ENCODE assay signal across 8 mouse cellular contexts in genomic region chr4:152038985-152039830, GRCm38 (mm10). TPM values are rescaled to one million over a fixed set of nuclear protein-coding genes. Genes with fewer than 3 reads are reported as not detected.
DNase-seq lines count a peak whose midpoint lies in the region; ATAC-seq and TF ChIP-seq lines count a peak whose summit lies in the region.

Gene Nol9, plus strand, starts transcription at chr4:152039321.

- H3K4me3 ChIP-seq in E14TG2a.4 (replicated peaks; ENCODE audit: low read length) = peak within 1 kb of the TSS; percentile 99
- peak within 1 kb of the TSS; percentile 100 for H3K4me3 ChIP-seq in forebrain, embryonic 13.5 days
- H3K4me3 ChIP-seq in liver, postnatal 0 days (ENCODE audit: low read depth, low read length) = peak within 1 kb of the TSS; percentile 91
- H3K4me3 ChIP-seq in neural tube, embryonic 14.5 days (ENCODE audit: low read depth, low read length) = peak within 1 kb of the TSS; percentile 96

- H3K27me3 ChIP-seq in E14TG2a.4 (ENCODE audit: insufficient read depth, low read length) = peaks cover 3% of the 10 kb centered on the region; the same call in 1 of the 2 replicates
- H3K27me3 ChIP-seq in forebrain, embryonic 13.5 days = no peaks in the 10 kb centered on the region
- no peaks in the 10 kb centered on the region for H3K27me3 ChIP-seq in liver, postnatal 0 days (ENCODE audit: insufficient read depth, low read length)
- H3K27me3 ChIP-seq in neural tube, embryonic 14.5 days (ENCODE audit: control insufficient read depth, insufficient read depth, low read length) = no peaks in the 10 kb centered on the region; the same call in 1 of the 2 replicates

- H3K36me3 ChIP-seq in E14TG2a.4 (ENCODE audit: insufficient read depth, low read length) = peaks cover 40% of the 10 kb centered on the region
- H3K36me3 ChIP-seq in forebrain, embryonic 13.5 days (ENCODE audit: poor library complexity, severe bottlenecking) = peaks cover 33% of the 10 kb centered on the region
- H3K36me3 ChIP-seq in liver, postnatal 0 days (replicated peaks; ENCODE audit: insufficient read depth, low read length) = peaks cover 31% of the 10 kb centered on the region
- H3K36me3 ChIP-seq in neural tube, embryonic 14.5 days (ENCODE audit: control insufficient read depth, insufficient read depth, low read length) = peaks cover 23% of the 10 kb centered on the region

- TF ChIP-seq CTCF in E14TG2a.4 (conservative IDR thresholded peaks at IDR 0.05; ENCODE audit: low read length) = peak; percentile 26
- TF ChIP-seq CTCF in liver, postnatal 0 days (IDR thresholded peaks at IDR 0.05; ENCODE audit: low read depth) = peak; percentile 99

- WGBS in forebrain, embryonic 13.5 days = under 1% methylated on average over 74 of the region's 86 CpGs
- under 1% methylated on average over 86 of the region's 86 CpGs for WGBS in large intestine, adult 2 months
- WGBS in liver, postnatal 0 days (ENCODE audit: insufficient replicate concordance) = under 1% methylated on average over 46 of the region's 86 CpGs
- WGBS in neural tube, embryonic 14.5 days = under 1% methylated on average over 69 of the region's 86 CpGs

- H3K4me1 ChIP-seq in E14TG2a.4 (replicated peaks; ENCODE audit: low read depth, low read length) = peaks cover 66% of the 10 kb centered on the region
- H3K4me1 ChIP-seq in forebrain, embryonic 13.5 days = peaks cover 11% of the 10 kb centered on the region
- H3K4me1 ChIP-seq in liver, postnatal 0 days (ENCODE audit: insufficient read depth) = peaks cover 11% of the 10 kb centered on the region
- peaks cover 9% of the 10 kb centered on the region for H3K4me1 ChIP-seq in neural tube, embryonic 14.5 days (ENCODE audit: control insufficient read depth, insufficient read depth, low read length)

- peak; percentile 94 for ATAC-seq in forebrain, embryonic 13.5 days
- peak; percentile 93 for ATAC-seq in liver, postnatal 0 days
- peak; percentile 90 for ATAC-seq in neural tube, embryonic 14.5 days (ENCODE audit: low read depth)

- H3K27ac ChIP-seq in forebrain, embryonic 13.5 days = no peak within 1 kb of the TSS
- peak within 1 kb of the TSS; percentile 52 for H3K27ac ChIP-seq in liver, postnatal 0 days (ENCODE audit: low read depth)
- peak within 1 kb of the TSS; percentile 34; the same call in 1 of the 2 replicates for H3K27ac ChIP-seq in neural tube, embryonic 14.5 days (ENCODE audit: low read depth, low read length)

- intact Hi-C loops in heart, postnatal 10 days (cut with DNase I) = loop anchor here (2.0 kb wide), 1 partner anchor 58 kb away; no protein-coding TSS in a partner anchor

- H3K4me2 ChIP-seq in forebrain, embryonic 13.5 days = peak within 1 kb of the TSS; percentile 93
- H3K4me2 ChIP-seq in liver, postnatal 0 days (ENCODE audit: low read depth, low read length) = peak within 1 kb of the TSS; percentile 100
- peak within 1 kb of the TSS; percentile 87 for H3K4me2 ChIP-seq in neural tube, embryonic 14.5 days (ENCODE audit: low read depth, low read length)

- H3K9me3 ChIP-seq in E14TG2a.4 (ENCODE audit: low read length) = no peaks in the 10 kb centered on the region
- H3K9me3 ChIP-seq in forebrain, embryonic 13.5 days (replicated peaks) = no peaks in the 10 kb centered on the region
- H3K9me3 ChIP-seq in liver, postnatal 0 days (ENCODE audit: low read length) = no peaks in the 10 kb centered on the region
- H3K9me3 ChIP-seq in neural tube, embryonic 14.5 days (ENCODE audit: control insufficient read depth, low read length) = no peaks in the 10 kb centered on the region

- peak; percentile 84 for DNase-seq in c-Kit-positive CD71-positive TER-119-positive erythroid progenitor cells, embryonic 14.5 days (ENCODE audit: low spot score)
- peak; percentile 93 to 97 for DNase-seq in heart, postnatal 10 days
- DNase-seq in large intestine, adult 2 months (ENCODE audit: low read depth, low spot score) = peak; percentile 54
- DNase-seq in liver, postnatal 0 days = peak; percentile 96
- DNase-seq in testis, postnatal 10 days (ENCODE audit: low spot score) = peak; percentile 98

- H3K9ac ChIP-seq in forebrain, embryonic 13.5 days = peak within 1 kb of the TSS; percentile 85
- peak within 1 kb of the TSS; percentile 90 for H3K9ac ChIP-seq in liver, postnatal 0 days (replicated peaks)
- peak within 1 kb of the TSS; percentile 78 for H3K9ac ChIP-seq in neural tube, embryonic 14.5 days (replicated peaks; ENCODE audit: low read depth, low read length)

- TF ChIP-seq EP300 in liver, postnatal 0 days (IDR thresholded peaks at IDR 0.05; ENCODE audit: low read depth) = peak; percentile 73; the same call in 1 of the 2 replicates

RNA-seq across cellular contexts. Expression of gene Nol9, which starts in this region (rescaled TPM):
- 22.5 and 25.8 TPM in 2 replicates for polyA plus RNA-seq in forebrain, embryonic 13.5 days (2015; fragmentation: Nextera tagmentation; extraction: Ambion mirVana)
- total RNA-seq in heart, postnatal 10 days (2021) = 10 to 100 TPM; 11.3 to 13.5 TPM
- polyA plus RNA-seq in large intestine, adult 2 months (2012; rRNA removed) = 16.0 and 17.2 TPM in 2 replicates
- polyA plus RNA-seq in liver, postnatal 0 days (2015; fragmentation: Nextera tagmentation; extraction: Ambion mirVana) = 8.0 and 8.5 TPM in 2 replicates
- 26.1 and 29.8 TPM in 2 replicates for polyA plus RNA-seq in neural tube, embryonic 14.5 days (2014; fragmentation: Nextera tagmentation; extraction: Ambion mirVana)
